Mouse (Mus musculus) forebrain, embryonic 13.5 days (tissue): Measurements from ENCODE around the gene Chd1. TPM values are rescaled to one million over a fixed set of nuclear protein-coding genes. Genes with fewer than 3 reads are reported as not detected.
"Not testable (repeated sequence)": the region's sequence is repeated elsewhere in the genome, so short reads cannot be mapped to it uniquely, and the experiment has no call there.

Experiments
- ATAC-seq: fragments of 200-750 bp; cut with Nextera tagmentation; 2 replicates; pipeline ENCODE4 v1.8.0; 2017
- H3K27ac ChIP-seq: fragments of 300-500 bp; sonication (generic); 2 replicates; pipeline ENCODE4 v1.5.1; 2015; ENCODE audit warnings: inconsistent platforms, mild to moderate bottlenecking, moderate library complexity
- H3K27me3 ChIP-seq: fragments of 300-500 bp; sonication (generic); 2 replicates; pipeline ENCODE4 v1.6.1; 2015; ENCODE audit warnings: mild to moderate bottlenecking, inconsistent platforms
- H3K36me3 ChIP-seq: fragments of 300-500 bp; sonication (generic); 2 replicates; pipeline ENCODE4 v1.6.1; 2015; ENCODE audit warnings: mild to moderate bottlenecking, inconsistent platforms; ENCODE audit not compliant: poor library complexity, severe bottlenecking
- H3K4me1 ChIP-seq: fragments of 300-500 bp; sonication (generic); 2 replicates; pipeline ENCODE4 v1.6.1; 2015; ENCODE audit warnings: inconsistent platforms
- H3K4me2 ChIP-seq: fragments of 300-500 bp; sonication (generic); 2 replicates; pipeline ENCODE4 v1.6.1; 2015; ENCODE audit warnings: inconsistent platforms, mild to moderate bottlenecking, moderate library complexity
- H3K4me3 ChIP-seq: fragments of 300-500 bp; sonication (generic); 2 replicates; pipeline ENCODE4 v1.5.1; 2015; ENCODE audit warnings: mild to moderate bottlenecking, inconsistent platforms
- H3K9ac ChIP-seq: fragments of 300-500 bp; sonication (generic); 2 replicates; pipeline ENCODE4 v1.6.1; 2015; ENCODE audit warnings: mild to moderate bottlenecking, inconsistent platforms
- H3K9me3 ChIP-seq: fragments of 300-500 bp; sonication (generic); replicated peaks from 2 replicates; pipeline ENCODE4 v1.6.1; 2016; ENCODE audit warnings: inconsistent platforms
- WGBS: fragments of 180-500 bp; shearing (Covaris S2); methylation state at CpG from one replicate; pipeline ENCODE4 v1.1.7; 2015; 5-methylcytosine and 5-hydroxymethylcytosine counted together
- polyA plus RNA-seq: library from polyadenylated mRNA; unstranded; fragments of >200 nt; fragmentation: Nextera tagmentation; extraction: Ambion mirVana; gene quantifications from 2 replicates; pipeline ENCODE4 v1.2.1, GENCODE M21; 2015

The Chd1 gene
- polyA plus RNA-seq, 1 experiment from 2014 or later = 28.1 TPM

DNA sequence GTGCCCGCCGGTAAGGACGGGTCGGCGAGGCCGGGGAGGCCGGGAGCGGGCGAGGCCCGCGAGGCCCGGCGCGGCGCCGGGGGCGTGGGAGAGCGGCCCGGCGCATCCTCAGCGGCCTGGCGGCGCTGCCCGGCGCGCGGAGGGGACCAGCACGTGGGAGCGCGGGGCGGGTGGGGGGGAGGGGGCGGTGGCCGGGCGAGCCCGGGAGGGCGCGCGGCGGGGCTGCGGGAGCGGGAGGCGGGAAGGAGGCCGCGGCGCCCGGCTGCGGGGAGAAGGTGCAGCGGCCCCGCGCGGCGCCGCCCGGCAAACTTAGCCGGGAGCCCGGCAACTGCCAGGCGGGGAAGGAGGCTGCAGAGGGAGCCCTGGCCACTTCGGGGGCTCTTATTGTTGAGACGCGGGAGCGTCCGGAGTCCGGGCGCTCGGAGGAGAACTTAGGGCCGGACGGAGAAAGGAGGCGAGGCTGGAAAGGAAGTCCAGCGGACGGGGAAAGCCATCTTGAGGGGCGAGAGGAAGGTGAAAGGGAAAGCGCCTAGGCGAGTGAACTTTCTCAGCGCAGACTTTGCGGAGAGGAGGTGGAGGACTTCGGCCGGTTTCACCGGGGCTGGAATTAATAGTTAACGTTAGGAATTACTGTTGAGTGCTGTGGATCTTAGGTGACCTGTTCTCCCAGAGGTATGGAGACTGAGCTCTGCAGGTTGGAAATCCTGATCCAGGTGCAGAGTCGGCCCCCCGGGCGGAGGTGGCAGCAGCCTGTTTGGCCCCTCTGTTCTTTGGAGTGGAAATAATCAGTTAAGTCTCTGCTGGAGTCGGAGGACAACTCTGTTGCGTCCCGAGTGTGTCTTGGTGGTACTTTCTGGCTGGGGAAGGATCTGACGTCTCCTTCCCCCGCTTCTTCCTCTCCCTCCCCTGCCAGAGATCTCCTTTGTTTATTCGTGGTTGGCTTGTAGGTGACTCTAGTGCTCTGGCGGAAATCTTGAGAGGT lies 827 bp downstream of the Chd1 start:
- Histone ChIP-seq H3K4me3 (peak overlapping the region; percentile 88), H3K4me1 (peaks cover 38% of the 10 kb centered on the region), H3K36me3 (peaks cover 18% of the 10 kb centered on the region), H3K9me3 (no peaks in the 10 kb centered on the region), H3K9ac (peak overlapping the region; percentile 89), H3K4me2 (peak overlapping the region; percentile 95), H3K27me3 (no peaks in the 10 kb centered on the region), H3K27ac (peak overlapping the region; percentile 94)
- peak; percentile 67; the same call in 1 of the 2 replicates for ATAC-seq
- WGBS = under 1% methylated on average over 51 of the region's 89 CpGs

GRCm38 (mm10) chr17:15714507-15714906 lies 9.7 kb downstream of the Chd1 start:
- Histone ChIP-seq H3K36me3 (peaks cover 28% of the 10 kb centered on the region), H3K4me3 (no peak overlapping the region), H3K4me2 (no peak overlapping the region), H3K9me3 (no peaks in the 10 kb centered on the region), H3K27me3 (no peaks in the 10 kb centered on the region), H3K27ac (no peak overlapping the region), H3K9ac (no peak overlapping the region), H3K4me1 (0 out of 2 replicates have a peak, but pooled peaks cover 10% of the 10 kb centered on the region)
- ATAC-seq = no peak
- WGBS = 73% methylated on average over 4 of the region's 4 CpGs

- Histone ChIP-seq H3K4me2 (no peak overlapping the region), H3K4me3 (no peak overlapping the region), H3K4me1 (0 out of 2 replicates have a peak, but pooled peaks cover 6% of the 10 kb centered on the region), H3K27me3 (no peaks in the 10 kb centered on the region), H3K9ac (no peak overlapping the region), H3K27ac (no peak overlapping the region), H3K9me3 (no peaks in the 10 kb centered on the region), H3K36me3 (peaks cover 25% of the 10 kb centered on the region)
- ATAC-seq = peak; percentile 51; the same call in 1 of the 2 replicates
- WGBS = 71% methylated on average over 3 of the region's 3 CpGs
Observed at GRCm38 (mm10) chr17:15715013-15715902, 10.5 kb downstream of the Chd1 start.

DNA sequence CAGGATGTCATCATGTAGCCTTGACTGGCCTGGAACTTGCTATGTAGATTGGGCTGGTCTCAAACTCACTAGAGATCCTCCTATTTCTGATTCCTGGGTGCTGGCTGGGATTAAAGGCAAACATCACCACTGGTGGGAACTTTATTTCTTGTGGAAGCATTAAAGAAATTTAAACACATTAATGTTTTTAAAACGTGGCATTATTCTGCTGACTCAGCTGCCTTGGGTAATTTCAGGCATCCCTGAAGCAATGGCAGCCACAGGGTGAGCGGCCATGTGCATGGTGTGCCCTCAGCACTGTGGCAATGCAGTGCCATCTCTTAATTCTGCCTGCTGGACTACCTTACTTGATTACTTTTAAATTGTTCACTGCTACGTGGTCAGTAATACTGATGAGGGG lies 11.2 kb downstream of the Chd1 start:
- WGBS = 94% methylated on average over 3 of the region's 3 CpGs
- Histone ChIP-seq H3K4me3 (no peak overlapping the region), H3K9ac (no peak overlapping the region), H3K27ac (no peak overlapping the region), H3K27me3 (no peaks in the 10 kb centered on the region), H3K9me3 (no peaks in the 10 kb centered on the region), H3K4me2 (no peak overlapping the region), H3K4me1 (0 out of 2 replicates have a peak, but pooled peaks cover under 1% of the 10 kb centered on the region), H3K36me3 (peaks cover 19% of the 10 kb centered on the region)
- no peak for ATAC-seq

DNA sequence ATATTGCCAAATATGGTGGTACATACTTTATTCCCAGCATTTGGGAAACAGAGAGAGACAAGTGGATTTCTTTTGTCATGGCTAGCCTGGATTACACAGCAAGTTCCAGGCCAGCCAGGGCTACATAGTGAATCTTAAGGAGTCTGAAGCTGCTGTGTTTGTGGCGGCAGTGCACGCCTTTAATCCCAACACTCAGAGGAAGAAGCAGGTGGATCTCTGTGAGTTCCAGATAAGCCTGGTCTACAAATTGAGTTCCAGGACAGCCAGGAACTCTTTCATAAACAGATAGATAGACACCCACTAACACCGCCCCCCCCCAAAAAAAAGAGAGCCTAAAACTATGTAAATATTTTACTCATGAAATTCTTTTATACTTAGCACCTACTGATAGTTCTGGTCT lies 16.1 kb downstream of the Chd1 start:
- Histone ChIP-seq H3K9ac (no peak overlapping the region), H3K36me3 (peaks cover 16% of the 10 kb centered on the region), H3K27me3 (no peaks in the 10 kb centered on the region), H3K4me1 (no peaks in the 10 kb centered on the region), H3K4me2 (no peak overlapping the region), H3K9me3 (no peaks in the 10 kb centered on the region), H3K4me3 (no peak overlapping the region), H3K27ac (no peak overlapping the region)
- ATAC-seq = no peak
- WGBS = 92% methylated on average over 3 of the region's 3 CpGs

DNA sequence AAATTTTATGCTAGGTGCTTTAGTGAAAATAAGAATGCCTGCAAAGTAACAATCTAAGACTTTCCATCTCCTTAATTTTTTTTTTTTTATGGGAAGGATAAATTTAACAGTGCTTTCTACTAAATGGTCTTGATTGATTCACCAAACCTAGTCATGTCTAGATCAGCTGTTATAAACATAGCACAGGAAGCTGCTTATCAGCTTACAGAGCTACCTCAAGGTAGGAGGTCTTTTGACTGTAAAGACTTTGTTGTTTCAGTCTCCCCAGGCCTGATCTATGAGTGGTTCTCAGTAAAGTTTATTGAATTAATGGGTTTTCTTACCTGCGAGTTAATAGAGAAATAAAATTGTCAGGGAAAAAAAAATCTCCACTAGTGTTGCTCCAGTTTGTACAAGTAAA lies 18.5 kb downstream of the Chd1 start:
- ATAC-seq = no peak
- H3K36me3 ChIP-seq = peaks cover 33% of the 10 kb centered on the region
- no peak overlapping the region for H3K27ac ChIP-seq
- no peak overlapping the region for H3K4me3 ChIP-seq
- 86% methylated on average over 1 of the region's 1 CpGs for WGBS
- H3K27me3 ChIP-seq = no peaks in the 10 kb centered on the region
- no peaks in the 10 kb centered on the region for H3K9me3 ChIP-seq
- no peaks in the 10 kb centered on the region for H3K4me1 ChIP-seq
- H3K9ac ChIP-seq = no peak overlapping the region
- H3K4me2 ChIP-seq = no peak overlapping the region

GRCm38 (mm10) chr17:15723866-15724475 lies 19.2 kb downstream of the Chd1 start:
- not testable (repeated sequence) for H3K4me2 ChIP-seq, ATAC-seq, H3K4me3 ChIP-seq, H3K27me3 ChIP-seq, H3K27ac ChIP-seq, H3K9me3 ChIP-seq, H3K9ac ChIP-seq, H3K4me1 ChIP-seq
- 80% methylated on average over 5 of the region's 5 CpGs for WGBS
- H3K36me3 ChIP-seq = peaks cover 36% of the 10 kb centered on the region

- Histone ChIP-seq H3K9ac (no peak overlapping the region), H3K4me3 (no peak overlapping the region), H3K27me3 (no peaks in the 10 kb centered on the region), H3K9me3 (no peaks in the 10 kb centered on the region), H3K4me2 (no peak overlapping the region), H3K36me3 (peaks cover 63% of the 10 kb centered on the region), H3K27ac (no peak overlapping the region), H3K4me1 (no peaks in the 10 kb centered on the region)
- WGBS = 92% methylated on average over 5 of the region's 5 CpGs
- ATAC-seq = no peak
Observed at GRCm38 (mm10) chr17:15731706-15732105, 26.9 kb downstream of the Chd1 start.

DNA sequence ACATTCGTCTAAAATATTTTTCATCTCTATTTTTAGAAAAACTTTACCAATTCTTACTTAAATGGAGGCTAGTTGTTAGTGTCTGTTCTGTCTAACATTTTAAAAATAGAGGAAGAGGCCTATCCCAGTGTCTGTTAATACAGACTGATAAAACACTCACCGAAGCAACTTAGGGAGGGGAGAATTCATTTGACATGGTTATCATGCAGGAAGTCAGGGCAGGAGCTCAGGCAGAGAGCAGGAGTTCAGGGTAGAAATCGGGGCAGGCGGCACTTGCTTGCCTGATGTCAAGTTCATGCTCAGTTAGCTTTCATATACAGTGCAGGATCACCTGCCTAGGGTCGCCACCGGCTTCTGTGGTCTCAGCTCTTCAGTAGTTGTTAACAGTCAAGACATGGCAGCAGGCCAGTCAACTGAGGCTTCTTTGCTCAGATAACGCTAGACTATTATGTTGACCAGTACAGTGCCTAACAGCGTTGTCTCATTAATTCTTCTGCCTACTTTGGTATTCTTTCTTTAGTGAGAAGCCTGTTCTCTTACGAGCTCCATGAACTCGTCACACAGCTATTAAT lies 32.7 kb downstream of the Chd1 start:
- WGBS = 89% methylated on average over 10 of the region's 10 CpGs

DNA sequence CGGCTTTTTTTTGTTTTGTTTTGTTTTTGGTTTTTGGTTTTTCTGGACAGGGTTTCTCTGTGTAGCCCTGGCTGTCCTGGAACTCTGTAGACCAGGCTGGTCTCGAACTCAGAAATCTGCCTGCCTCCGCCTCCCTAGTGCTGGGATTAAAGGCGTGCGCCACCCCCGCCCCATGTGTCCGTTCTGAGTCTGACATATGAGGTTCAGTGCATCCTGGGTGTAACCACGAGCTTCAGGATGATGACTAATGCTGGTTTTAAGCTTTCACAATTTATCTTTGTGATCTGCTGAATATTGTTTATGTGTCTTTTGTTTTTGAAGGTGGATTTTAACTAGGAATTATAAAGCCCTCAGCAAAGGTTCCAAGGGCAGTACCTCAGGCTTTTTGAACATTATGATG lies 37.1 kb downstream of the Chd1 start:
- no peak overlapping the region for H3K4me3 ChIP-seq
- no peak overlapping the region for H3K9ac ChIP-seq
- no peak overlapping the region for H3K4me2 ChIP-seq
- peaks cover 58% of the 10 kb centered on the region for H3K36me3 ChIP-seq
- 85% methylated on average over 8 of the region's 8 CpGs for WGBS
- H3K4me1 ChIP-seq = no peaks in the 10 kb centered on the region
- no peaks in the 10 kb centered on the region for H3K9me3 ChIP-seq
- no peaks in the 10 kb centered on the region for H3K27me3 ChIP-seq
- H3K27ac ChIP-seq = no peak overlapping the region
- no peak for ATAC-seq

More for the DNA sequence above, 32.7 kb downstream of the Chd1 start:
- no peaks in the 10 kb centered on the region for H3K9me3 ChIP-seq
- H3K4me3 ChIP-seq = no peak overlapping the region
- no peak for ATAC-seq
- no peaks in the 10 kb centered on the region for H3K4me1 ChIP-seq
- no peaks in the 10 kb centered on the region for H3K27me3 ChIP-seq
- H3K4me2 ChIP-seq = no peak overlapping the region
- H3K27ac ChIP-seq = no peak overlapping the region
- H3K9ac ChIP-seq = no peak overlapping the region
- peaks cover 55% of the 10 kb centered on the region for H3K36me3 ChIP-seq

- no peaks in the 10 kb centered on the region for H3K27me3 ChIP-seq
- no peaks in the 10 kb centered on the region for H3K4me1 ChIP-seq
- WGBS = 94% methylated on average over 10 of the region's 10 CpGs
- H3K36me3 ChIP-seq = peaks cover 59% of the 10 kb centered on the region
- no peak overlapping the region for H3K9ac ChIP-seq
- no peaks in the 10 kb centered on the region for H3K9me3 ChIP-seq
- no peak overlapping the region for H3K4me2 ChIP-seq
- H3K27ac ChIP-seq = no peak overlapping the region
- ATAC-seq = no peak
- no peak overlapping the region for H3K4me3 ChIP-seq
Observed at GRCm38 (mm10) chr17:15742953-15743352, 38.2 kb downstream of the Chd1 start.
